ENCODE assay signal across 8 mouse cellular contexts in genomic region chr17:47832501-47833028, GRCm38 (mm10). TPM values are rescaled to one million over a fixed set of nuclear protein-coding genes. Genes with fewer than 3 reads are reported as not detected.
DNase-seq lines count a peak whose midpoint lies in the region; ATAC-seq and TF ChIP-seq lines count a peak whose summit lies in the region.

No protein-coding gene starts in this region.

- ATAC-seq in forebrain, embryonic 14.5 days = peak; percentile 44
- peak; percentile 32; the same call in 1 of the 2 replicates for ATAC-seq in liver, embryonic 11.5 days (replicated peaks; ENCODE audit: low FRiP score)
- ATAC-seq in stomach, embryonic 14.5 days (ENCODE audit: insufficient number of reproducible peaks, insufficient read depth, low FRiP score, low read depth) = peak; percentile 58

- no peak for DNase-seq in spleen, adult 2 months (ENCODE audit: low read depth in 1 of 2, low spot score in 2 of 2)
- DNase-seq in spleen, postnatal 4 days (ENCODE audit: low spot score in 2 of 2) = no peak
- DNase-seq in forebrain, embryonic 14.5 days (ENCODE audit: low spot score) = no peak
- peak; percentile 60 for DNase-seq in liver, embryonic 11.5 days (ENCODE audit: low spot score)
- DNase-seq in gastrocnemius, postnatal 25 days = no peak
- no peak for DNase-seq in adrenal gland, postnatal 14 days
- DNase-seq in left cerebral cortex, postnatal 4 days = no peak

- H3K27ac ChIP-seq in spleen, adult 2 months (ENCODE audit: insufficient read depth, low read length) = no peak overlapping the region
- H3K27ac ChIP-seq in forebrain, embryonic 14.5 days (ENCODE audit: low read depth, low read length) = no peak overlapping the region
- no peak overlapping the region for H3K27ac ChIP-seq in liver, embryonic 11.5 days (ENCODE audit: low read depth, low read length)
- peak overlapping the region; percentile 85 for H3K27ac ChIP-seq in stomach, embryonic 14.5 days (ENCODE audit: low read length)

- no peaks in the 10 kb centered on the region for H3K36me3 ChIP-seq in spleen, adult 2 months (ENCODE audit: control insufficient read depth, insufficient read depth, low read length)
- H3K36me3 ChIP-seq in forebrain, embryonic 14.5 days (ENCODE audit: control insufficient read depth, insufficient read depth, low read length) = no peaks in the 10 kb centered on the region
- H3K36me3 ChIP-seq in liver, embryonic 11.5 days (ENCODE audit: control insufficient read depth, insufficient read depth, low read length) = no peaks in the 10 kb centered on the region
- H3K36me3 ChIP-seq in stomach, embryonic 14.5 days (ENCODE audit: control insufficient read depth, insufficient read depth, low read length) = no peaks in the 10 kb centered on the region

- peak overlapping the region; percentile 47; the same call in 1 of the 2 replicates for H3K4me3 ChIP-seq in spleen, adult 2 months (ENCODE audit: extremely low read depth, insufficient read depth, insufficient read length)
- peak overlapping the region; percentile 44 for H3K4me3 ChIP-seq in forebrain, embryonic 14.5 days (ENCODE audit: low read depth, low read length)
- H3K4me3 ChIP-seq in liver, embryonic 11.5 days (ENCODE audit: low read depth, low read length) = peak overlapping the region; percentile 63
- peak overlapping the region; percentile 85 for H3K4me3 ChIP-seq in stomach, embryonic 14.5 days (ENCODE audit: low read depth, low read length)

- peak overlapping the region; percentile 65 for H3K9ac ChIP-seq in forebrain, embryonic 14.5 days (ENCODE audit: low read length)
- peak overlapping the region; percentile 64 for H3K9ac ChIP-seq in liver, embryonic 11.5 days (ENCODE audit: low read depth, low read length)
- peak overlapping the region; percentile 73 for H3K9ac ChIP-seq in stomach, embryonic 14.5 days (replicated peaks; ENCODE audit: low read depth, low read length)

- peaks cover 22% of the 10 kb centered on the region for H3K27me3 ChIP-seq in spleen, adult 2 months (ENCODE audit: control insufficient read depth, insufficient read depth, low read length)
- H3K27me3 ChIP-seq in forebrain, embryonic 14.5 days (replicated peaks; ENCODE audit: control insufficient read depth, insufficient read depth, low read length) = peaks cover 33% of the 10 kb centered on the region
- H3K27me3 ChIP-seq in liver, embryonic 11.5 days (replicated peaks; ENCODE audit: control insufficient read depth, insufficient read depth, low read length) = peaks cover 35% of the 10 kb centered on the region
- H3K27me3 ChIP-seq in stomach, embryonic 14.5 days (ENCODE audit: control insufficient read depth, insufficient read depth, low read length) = no peaks in the 10 kb centered on the region

- H3K9me3 ChIP-seq in forebrain, embryonic 14.5 days (replicated peaks; ENCODE audit: control insufficient read depth, low read length) = no peaks in the 10 kb centered on the region
- no peaks in the 10 kb centered on the region for H3K9me3 ChIP-seq in liver, embryonic 11.5 days (ENCODE audit: control insufficient read depth, low read length)
- H3K9me3 ChIP-seq in stomach, embryonic 14.5 days (ENCODE audit: control insufficient read depth, low read depth, low read length) = no peaks in the 10 kb centered on the region

- H3K4me1 ChIP-seq in spleen, adult 2 months (ENCODE audit: control insufficient read depth, insufficient read depth, insufficient read length) = peaks cover 4% of the 10 kb centered on the region
- H3K4me1 ChIP-seq in forebrain, embryonic 14.5 days (ENCODE audit: control insufficient read depth, insufficient read depth, low read length) = peaks cover 2% of the 10 kb centered on the region; the same call in 1 of the 2 replicates
- H3K4me1 ChIP-seq in liver, embryonic 11.5 days (replicated peaks; ENCODE audit: control insufficient read depth, insufficient read depth, low read length) = peaks cover 16% of the 10 kb centered on the region
- peaks cover 26% of the 10 kb centered on the region; the same call in 1 of the 2 replicates for H3K4me1 ChIP-seq in stomach, embryonic 14.5 days (ENCODE audit: control insufficient read depth, insufficient read depth, low read length)

- 11% methylated on average over 17 of the region's 17 CpGs for WGBS in spleen, adult 2 months
- 4% methylated on average over 17 of the region's 17 CpGs for WGBS in forebrain, embryonic 14.5 days
- 9% methylated on average over 17 of the region's 17 CpGs for WGBS in liver, embryonic 11.5 days
- WGBS in stomach, embryonic 14.5 days = 0% methylated on average over 16 of the region's 17 CpGs

- intact Hi-C loops in left cerebral cortex, postnatal 4 days (cut with DNase I) = no loop called here

- peak overlapping the region; percentile 97 for H3K4me2 ChIP-seq in forebrain, embryonic 14.5 days (ENCODE audit: low read length)
- peak overlapping the region; percentile 70 for H3K4me2 ChIP-seq in liver, embryonic 11.5 days
- H3K4me2 ChIP-seq in stomach, embryonic 14.5 days (replicated peaks; ENCODE audit: low read depth, low read length) = peak overlapping the region; percentile 71

- TF ChIP-seq POLR2A in spleen, adult 2 months (IDR thresholded peaks at IDR 0.05; ENCODE audit: low read depth, low read length) = no peak

- TF ChIP-seq CTCF in spleen, adult 2 months (IDR thresholded peaks at IDR 0.05; ENCODE audit: extremely low read depth, insufficient read depth, insufficient read length, insufficient replicate concordance) = no peak

RNA-seq across cellular contexts. Expression of gene Mdfi, which starts 1.9 kb away (rescaled TPM):
- polyA plus RNA-seq in spleen, adult 2 months (2012; rRNA removed) = 7.1 and 8.8 TPM in 2 replicates
- polyA plus RNA-seq in forebrain, embryonic 14.5 days (2014; fragmentation: Nextera tagmentation; extraction: Ambion mirVana) = 10.4 and 12.4 TPM in 2 replicates
- 15.9 and 16.3 TPM in 2 replicates for polyA plus RNA-seq in liver, embryonic 11.5 days (2014; fragmentation: Nextera tagmentation; extraction: Ambion mirVana)
- 31.8 and 32.0 TPM in 2 replicates for polyA plus RNA-seq in stomach, embryonic 14.5 days (2014; fragmentation: Nextera tagmentation; extraction: Ambion mirVana)
- 1 to 10 TPM; 1.0 to 1.1 TPM for total RNA-seq in gastrocnemius, postnatal 25 days (2021)
- 3.9 and 4.3 TPM in 2 replicates for total RNA-seq in adrenal gland, postnatal 14 days (2021)
- total RNA-seq in left cerebral cortex, postnatal 4 days (2021) = 1 to 10 TPM; 2.5 to 3.7 TPM
